Mouse (Mus musculus) embryonic stem cell, embryonic (primary cell): Measurements from ENCODE around the gene C87414.
"Not testable (repeated sequence)": the region's sequence is repeated elsewhere in the genome, so short reads cannot be mapped to it uniquely, and the experiment has no call there.

Experiments
- CTCF ChIA-PET, 4 experiments: fragments of 300-600 bp in 2 of 4; fragments of 350-600 bp in 2 of 4; sonication (Branson Sonifier 250); formaldehyde crosslinking; loops; one replicate each; lab custom pipeline; 2022; ENCODE audit warnings: inconsistent platforms in 2 of 4; lab: Charles Lee
- POLR2A ChIA-PET, 4 experiments: fragments of 300-600 bp in 2 of 4; fragments of 350-600 bp in 2 of 4; sonication (Branson Sonifier 250); formaldehyde crosslinking; loops; one replicate each; lab custom pipeline; 2022; ENCODE audit warnings: antibody characterized with exemption in 4 of 4, inconsistent platforms in 1 of 4; lab: Charles Lee

Gene C87414

DNA sequence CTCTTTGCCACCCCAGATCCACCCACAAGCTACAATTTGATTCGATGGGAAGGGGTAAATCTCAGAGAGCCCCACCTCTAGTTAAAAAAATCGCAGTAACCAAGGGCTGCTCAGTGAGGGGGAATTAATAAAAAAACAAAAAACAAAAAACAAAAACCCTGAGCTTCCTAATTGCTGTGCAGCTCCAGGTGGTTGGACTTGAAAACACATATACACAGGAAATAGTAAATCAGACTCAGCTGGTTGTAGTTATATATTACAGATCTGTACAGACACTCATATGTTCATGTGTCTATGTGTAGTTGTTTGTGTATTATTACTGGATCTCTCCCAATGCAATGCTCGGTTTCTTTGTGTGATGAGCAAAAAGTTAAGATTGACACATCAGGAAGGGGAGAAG lies at the start of gene C87414:
TSS of gene C87414 (minus strand) at position 101 of the 400 bp plus-strand sequence.
- POLR2A ChIA-PET, result not testable (repeated sequence)

GRCm38 (mm10) chr5:93684661-93685060 lies 13.3 kb upstream of the C87414 start:
- CTCF ChIA-PET, POLR2A ChIA-PET: not testable (repeated sequence)

More for the DNA sequence above, at the start of gene C87414:
- CTCF ChIA-PET, result not testable (repeated sequence)
